Mouse (Mus musculus) kidney, adult 9 months (tissue): ENCODE measurements around the gene Manbal.
A peak's percentile ranks its signal among the peaks of the same experiment; 100 is the strongest.

Experiments
- DNase-seq: peaks from one replicate; pipeline ENCODE4 v3.0.0; 2022

Manbal gene

DNA sequence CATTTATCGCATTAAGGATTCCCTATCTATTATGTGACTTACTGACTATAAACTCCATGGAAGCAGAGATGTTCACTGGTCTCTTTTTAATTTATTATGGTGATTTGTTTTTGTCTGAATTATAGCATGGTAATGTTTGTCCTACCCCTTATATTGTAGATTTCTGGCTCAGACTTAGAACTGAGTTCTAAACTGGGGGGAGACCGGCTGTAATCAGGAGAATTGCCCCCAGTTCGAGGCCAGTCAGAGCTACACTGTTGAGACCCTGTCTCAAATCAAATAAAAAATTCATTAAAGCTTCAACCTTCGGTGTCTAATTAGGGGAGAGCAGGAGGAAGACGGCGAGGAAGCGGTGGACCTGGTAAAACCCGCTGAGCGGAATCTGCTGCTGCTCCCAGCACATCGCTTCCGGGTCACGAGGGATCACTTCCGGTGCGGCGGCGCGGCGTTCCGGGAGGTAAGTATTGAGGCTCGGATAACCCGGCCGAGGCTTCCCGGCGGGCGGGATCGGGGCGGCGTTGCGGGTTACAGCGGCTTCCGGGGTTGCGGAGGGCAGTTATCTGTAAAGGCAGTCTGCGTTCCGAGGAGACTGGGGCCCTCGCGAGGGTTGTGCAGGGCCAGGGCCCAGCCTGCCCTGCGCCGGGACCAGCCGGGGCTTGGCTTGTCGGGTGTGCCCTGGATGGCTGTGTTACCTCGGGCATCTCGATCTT lies at the start of gene Manbal:
TSS of gene Manbal (plus strand) at position 411 of the 710 bp plus-strand sequence.
- DNase-seq, result peak; percentile 95

DNA sequence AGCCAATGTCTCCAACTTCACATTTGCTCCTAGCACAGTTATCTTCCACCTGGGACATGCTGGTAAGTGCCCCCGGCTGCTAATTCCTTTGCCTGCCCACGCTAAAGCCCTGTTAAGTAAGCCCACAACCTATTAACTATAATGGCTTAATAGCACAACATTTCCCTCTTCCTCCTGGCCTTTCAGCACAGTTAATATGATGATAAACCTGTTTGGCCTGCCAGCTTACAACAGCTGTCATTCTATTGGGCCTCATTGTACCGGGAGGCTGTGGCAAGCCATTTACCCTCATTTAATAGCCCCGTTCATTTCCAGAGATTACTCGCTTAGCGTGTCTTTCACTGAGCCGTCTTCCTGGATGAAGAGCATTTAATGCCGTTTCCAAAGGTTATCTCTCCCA lies 47.3 kb upstream of the Manbal start:
- DNase-seq, result no peak

DNA sequence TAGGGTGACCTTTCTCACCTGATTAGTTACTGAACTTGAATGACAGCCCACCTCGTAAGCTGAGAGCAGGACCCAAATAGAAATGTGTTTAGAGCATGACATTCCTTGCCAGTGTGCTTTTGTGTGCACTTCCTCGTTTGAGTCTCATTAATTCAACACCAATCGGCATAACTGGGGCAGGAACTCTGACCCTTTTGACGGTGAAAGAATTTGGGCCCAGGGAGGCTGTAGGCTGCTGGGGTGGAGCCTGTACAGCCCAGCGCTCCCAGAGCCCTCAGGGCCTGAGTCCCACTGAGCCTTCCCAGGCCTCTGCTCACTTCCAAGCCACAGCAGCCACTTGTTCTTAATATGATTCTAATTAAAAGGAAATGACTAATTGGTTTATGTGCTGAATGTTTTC lies 46.5 kb upstream of the Manbal start:
- DNase-seq, result peak; percentile 31

DNA sequence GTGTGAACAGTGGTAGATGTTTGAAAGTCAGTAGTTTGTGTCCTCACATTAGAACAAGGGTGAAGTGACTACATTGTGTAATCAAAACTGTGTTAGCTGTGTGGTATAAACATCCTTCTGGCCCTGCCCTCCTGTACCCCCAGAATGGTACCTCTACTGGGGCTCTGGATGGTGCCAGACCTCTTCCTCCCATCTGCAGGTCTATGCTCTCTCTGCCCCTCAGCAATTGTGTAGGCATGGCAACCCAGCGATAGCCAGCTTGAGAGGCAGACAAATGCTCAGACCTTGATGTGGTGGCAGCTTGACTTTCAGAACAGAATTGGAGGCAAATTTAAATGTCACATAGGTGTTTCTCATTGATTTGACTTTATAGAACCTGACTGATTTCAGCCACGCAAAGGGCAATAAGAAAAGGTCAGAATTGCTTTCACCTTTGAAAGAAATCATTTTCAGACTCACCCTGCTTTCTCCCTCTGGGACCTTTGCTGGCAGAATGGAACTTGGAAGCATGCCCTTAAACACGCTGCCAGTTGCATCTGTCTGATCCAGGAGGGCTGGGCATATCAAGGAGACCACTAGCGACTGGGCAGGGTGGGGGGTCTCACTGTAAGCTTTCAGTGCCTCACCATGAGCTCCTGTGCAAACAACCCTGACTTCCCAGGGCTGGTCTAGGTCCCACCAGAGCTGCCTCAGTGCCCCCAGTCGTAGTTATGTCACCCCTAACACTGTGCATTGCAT lies 45.2 kb upstream of the Manbal start:
- DNase-seq, result no peak

DNA sequence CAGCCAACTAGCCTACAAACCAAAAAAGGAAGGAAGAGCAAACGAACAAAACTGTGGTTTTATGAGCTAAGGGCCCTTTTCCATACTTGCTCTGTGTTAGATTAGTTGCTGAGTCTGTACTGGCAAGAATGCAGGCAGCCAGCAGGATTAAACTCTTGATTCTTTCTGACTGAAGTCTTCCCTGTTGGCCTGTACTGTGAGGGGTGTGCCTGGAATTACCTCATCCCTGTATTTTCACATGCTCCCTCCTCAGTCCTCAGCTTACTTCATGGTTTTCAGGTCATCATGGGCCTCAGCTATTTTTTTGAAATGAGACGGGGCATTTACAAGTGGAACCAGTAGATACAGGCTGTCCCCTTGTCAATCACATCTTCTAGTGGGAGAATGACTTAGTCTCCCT lies 42.2 kb upstream of the Manbal start:
- DNase-seq, result no peak

DNA sequence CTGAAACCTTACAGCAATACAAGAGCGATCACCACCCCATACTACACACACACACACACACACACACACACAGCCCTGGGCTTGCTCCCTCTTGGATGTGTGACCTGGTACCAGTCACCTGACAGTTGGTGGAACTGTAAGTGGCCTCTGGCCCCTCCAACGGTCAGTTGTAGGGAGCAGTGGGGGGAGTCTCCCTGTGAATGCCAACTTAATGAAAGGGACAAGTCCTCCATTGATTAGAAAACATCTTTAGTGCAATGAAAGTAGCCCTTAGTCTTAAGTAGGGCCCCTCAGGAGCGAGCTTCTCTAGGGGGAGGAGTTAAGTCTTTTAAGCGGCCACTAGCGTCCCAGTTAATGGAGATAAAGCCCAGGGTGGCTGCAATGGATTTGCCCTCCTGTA lies 39.3 kb upstream of the Manbal start:
- DNase-seq, result no peak

DNA sequence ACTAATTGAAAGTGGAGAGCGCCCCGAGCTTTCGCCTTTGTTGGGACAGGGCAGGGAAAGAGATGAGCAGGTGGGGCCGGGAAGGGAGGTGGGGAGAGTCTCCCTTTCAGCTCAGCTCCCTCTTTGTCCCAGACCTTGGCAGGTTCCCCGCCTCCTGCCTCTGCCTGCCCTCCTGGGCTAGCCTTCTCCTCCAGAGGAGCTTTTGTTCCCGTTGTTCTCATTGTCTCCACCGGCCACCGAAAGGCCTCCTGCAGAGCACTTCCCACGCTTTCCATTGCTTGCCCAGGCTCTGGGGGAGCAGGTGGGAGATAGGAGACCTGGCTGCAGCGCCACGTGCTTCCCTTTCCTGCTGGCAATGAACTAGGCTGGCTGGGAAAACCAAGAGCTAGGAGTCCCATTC lies 38.8 kb upstream of the Manbal start:
- DNase-seq, result no peak

DNA sequence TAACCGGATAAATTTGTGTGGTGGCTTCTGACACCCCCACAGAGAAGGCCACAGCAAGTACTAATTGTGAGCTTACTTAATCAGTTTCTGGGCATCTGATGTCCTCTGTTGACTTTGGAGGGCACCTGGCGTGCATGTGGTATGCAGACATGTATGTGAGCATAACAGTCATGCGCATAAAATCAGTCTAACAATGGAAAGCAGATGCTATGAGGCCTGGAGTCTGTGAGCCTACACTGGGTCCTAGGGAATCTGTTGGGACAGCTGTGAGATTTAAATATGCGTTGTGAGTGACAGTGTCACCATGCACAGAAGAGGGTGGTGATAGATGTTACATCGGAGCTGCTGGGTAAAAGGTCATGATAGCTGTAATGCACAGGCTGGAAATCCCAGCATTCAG lies 35.3 kb upstream of the Manbal start:
- no peak for DNase-seq

DNA sequence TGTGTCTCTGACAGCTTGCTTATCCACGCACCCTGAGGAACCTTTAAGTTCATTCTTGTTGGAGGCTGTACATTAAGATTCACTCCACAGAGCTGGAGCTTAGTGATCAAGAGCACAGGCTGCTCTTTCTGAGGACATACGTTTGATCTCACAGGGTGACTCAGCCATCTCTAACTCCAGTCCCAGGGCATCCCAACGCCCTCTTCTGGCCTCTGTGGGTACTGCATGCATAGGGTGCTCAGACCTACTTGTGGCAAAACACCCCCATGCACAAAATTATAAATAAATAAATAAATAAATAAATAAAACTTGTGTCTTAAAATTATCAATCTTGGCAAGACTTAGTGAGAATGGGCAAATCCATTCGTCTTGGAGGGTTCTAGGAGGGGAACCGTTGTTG lies 28.7 kb upstream of the Manbal start:
- peak; percentile 70 for DNase-seq

DNA sequence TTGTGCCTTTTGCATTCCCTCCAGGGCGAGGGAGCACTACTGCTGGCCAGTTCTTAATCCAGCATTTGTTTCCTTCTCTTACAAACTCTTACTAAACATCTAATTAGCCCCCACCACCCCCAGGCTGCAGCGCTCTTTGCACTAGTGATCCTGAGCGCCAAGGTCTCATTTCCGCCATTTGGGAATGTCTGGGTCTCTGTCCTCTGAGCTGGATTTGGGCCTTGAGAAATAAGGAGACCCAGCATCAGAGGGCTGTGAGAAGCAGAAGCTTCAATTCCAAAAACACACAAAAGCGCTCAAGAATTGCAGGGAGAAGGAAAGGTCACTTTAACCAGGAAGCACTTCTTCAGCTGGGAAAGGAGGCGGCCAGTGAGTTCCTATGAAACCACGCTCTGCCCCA lies 27.9 kb upstream of the Manbal start:
- peak; percentile 21 for DNase-seq

DNA sequence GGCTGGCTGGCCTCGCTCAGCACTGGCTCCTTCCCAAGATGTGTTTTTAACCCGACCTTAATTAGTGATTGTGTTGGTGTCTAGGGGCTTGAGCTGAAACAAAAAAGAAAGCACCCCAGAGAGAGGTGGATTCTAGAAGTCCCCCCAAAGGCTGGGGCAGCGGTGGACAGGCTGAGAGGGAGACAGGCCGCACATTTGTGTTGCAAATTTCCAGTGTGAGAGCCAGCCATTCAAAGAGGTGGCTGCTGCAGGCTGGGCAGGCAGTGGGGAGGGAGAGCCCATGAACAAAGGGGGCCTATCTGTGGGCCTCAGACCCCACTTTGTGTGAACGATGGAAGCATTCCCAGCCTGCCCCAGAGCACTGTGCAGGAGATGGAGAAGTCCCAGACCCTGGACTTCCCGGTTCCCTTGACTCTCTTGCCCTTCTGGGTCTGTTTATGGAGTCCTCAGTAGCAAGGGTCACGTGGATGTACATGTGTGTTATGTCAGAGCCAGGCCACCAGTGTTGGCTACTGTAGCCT lies 27.1 kb upstream of the Manbal start:
- peak; percentile 43 for DNase-seq

DNA sequence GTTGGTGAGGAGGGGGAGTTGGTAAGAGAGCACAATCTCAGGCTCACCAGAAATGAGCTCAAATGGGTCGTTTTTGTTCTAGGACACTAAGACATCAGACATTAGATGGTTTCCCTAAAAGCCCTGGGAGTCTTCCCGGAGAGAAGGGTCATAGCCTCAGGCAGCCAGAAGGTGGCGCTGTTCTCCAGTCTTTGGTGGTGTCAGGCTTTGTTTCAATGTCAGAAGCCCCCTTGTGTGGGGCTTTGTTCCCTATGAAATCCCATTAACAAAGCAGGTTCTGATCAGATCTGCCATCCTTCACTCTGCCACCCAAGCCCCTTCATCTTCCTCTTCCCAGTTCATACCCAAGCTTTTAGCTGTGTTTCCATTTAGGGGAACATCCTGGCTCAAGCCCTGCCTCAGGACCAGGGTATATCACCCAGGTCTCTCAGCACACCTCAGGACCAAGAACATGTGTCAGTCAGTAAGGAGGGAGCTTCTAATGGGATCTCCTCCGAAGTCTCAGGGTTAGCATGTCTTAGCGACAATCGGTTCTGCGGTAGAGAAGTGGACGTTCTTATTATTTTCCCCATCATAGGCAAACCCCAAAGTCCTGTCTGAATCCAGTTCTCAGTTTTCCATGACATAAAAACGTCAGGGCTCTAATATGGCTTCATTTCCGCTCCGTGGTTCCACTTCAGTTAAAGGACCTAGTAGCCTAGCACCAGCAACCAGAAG lies 25.7 kb upstream of the Manbal start:
- DNase-seq, result peak; percentile 66

DNA sequence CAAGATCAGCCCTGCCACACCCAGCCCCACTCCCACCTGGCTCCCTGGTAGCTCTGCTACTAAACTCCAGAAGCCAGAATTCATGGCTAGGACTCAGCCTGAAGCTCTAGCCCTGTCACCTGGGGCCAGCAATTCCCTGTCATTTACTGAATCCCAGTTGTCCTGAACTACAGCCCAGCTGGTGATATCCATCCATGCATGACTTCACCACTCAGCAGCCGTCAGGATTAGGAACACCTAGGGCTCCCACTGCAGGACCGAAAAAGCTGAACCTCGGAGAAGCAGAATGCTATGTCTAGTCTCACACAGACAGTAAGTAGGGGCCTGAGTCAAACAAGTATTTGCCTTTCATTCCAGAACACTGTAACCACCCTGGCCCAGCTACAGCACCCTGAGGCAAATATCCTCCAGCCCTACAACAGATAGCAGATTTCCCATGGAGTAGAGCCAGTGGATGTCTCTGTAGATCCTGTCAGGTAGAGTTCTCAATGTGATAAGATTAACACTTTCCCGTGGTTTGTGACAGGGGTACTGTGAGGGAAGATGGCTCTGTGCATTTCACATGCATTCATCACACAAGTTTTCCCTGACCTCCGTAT lies 25.0 kb upstream of the Manbal start:
- DNase-seq, result no peak

DNA sequence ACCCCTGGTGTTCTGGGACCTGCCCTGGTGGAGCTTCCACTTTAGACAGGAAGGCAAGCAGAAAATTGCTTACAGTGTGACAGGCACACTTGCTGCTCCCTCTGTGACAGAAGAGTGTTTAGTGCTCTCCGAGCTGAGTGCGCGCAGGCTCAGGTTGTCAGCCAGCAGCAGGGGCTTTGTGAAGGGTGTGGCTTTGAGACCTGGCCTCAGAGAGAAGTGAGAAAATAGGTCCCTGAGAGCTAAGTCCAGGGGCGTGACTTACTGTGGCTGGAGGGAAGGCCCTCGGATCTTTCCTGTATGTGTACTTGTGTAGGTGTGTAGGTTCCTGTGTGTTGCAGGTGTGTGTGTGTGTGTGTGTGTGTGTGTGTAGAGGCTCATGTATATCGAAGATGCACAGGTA lies 24.1 kb upstream of the Manbal start:
- no peak for DNase-seq

DNA sequence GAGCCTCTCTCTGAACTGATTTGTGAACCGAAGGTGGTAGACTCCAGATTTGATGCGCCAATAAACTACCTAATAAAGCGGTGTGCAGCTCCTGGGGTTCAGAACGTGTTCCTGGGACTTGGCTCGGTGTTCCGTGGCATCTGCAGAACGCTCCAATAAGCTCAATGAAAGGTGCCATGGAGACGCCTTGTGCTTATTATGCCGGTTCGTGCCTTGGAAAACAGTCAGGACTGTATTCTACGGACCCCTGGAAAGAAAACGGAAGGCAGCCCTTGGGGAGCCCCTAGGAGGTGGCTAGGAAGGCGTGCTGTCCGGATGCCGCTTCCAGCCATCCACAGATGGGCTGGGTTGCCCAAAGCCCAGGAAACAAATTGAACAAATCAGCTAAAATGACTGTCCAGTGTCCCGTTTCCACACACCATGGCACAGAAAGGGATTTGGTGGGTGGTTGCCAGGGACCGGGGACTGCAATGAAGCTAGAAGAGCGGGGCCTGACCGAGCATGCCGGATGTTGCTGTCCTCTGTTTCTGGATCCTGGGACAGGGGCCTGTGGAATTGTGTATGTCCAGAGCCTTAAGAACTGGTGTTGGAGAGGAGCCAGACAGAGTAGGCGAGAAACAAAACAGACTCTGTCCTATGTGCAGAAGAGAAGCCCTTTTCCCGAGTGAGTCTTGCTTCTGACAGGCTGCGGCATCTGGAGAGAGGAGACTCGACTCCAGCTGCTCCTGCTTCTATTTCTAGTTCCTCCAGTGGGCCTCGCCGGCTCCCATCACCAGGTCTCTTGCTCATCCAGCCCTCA lies 19.8 kb upstream of the Manbal start, which contains the start of gene Ghrh:
TSS of gene Ghrh (minus strand) at position 146 of the 799 bp plus-strand sequence.
- no peak for DNase-seq

DNA sequence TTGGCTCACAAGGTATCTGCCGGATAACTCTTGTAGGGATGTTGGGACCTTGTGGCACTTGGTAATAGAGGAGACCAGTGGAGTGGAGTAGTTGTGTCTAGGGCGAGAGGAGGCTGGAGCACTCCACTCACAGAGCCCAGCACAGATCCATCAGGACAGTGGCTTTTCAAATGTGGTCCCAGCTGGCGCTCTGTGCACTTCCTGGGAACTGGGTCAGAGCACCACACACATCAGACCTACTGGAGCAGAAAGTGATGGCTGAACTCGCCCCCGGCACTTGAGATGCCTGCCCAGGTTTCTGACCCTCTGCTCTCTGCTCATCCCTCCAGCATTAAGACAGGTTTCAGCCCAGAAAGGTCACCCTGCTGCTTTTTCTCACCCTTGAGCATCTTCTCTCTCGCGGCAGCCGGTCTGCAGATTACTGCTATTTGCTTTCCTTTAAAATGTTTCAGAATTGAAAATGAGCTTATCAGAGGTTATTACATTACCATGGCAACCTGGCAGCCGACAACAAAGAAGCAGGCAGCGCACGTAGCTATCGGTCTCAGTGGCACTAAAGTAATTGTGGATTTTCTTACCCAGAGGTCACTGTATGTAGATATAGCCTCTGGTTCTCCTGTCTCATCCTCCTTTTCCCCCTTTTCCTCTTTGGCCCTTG lies 18.1 kb upstream of the Manbal start:
- no peak for DNase-seq

DNA sequence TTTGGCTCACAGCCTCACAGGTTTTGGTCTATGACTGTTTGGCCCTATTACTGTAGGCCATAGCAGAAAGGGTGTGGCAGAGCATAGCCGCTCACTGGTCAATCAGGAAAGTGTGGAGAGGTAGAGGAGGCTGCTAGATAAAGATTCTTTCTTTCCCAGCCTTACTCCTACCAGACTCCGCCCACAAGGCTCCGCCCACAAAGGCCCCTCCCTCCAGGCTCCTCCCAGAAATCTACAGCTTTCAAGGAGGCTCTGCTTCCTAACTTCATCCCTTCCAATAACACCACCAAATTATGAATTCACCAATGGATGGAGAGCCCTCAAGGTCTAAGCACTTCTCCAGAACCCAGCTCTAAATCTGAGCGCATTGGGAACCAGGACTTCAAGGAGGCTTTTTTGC lies 14.2 kb upstream of the Manbal start:
- no peak for DNase-seq

DNA sequence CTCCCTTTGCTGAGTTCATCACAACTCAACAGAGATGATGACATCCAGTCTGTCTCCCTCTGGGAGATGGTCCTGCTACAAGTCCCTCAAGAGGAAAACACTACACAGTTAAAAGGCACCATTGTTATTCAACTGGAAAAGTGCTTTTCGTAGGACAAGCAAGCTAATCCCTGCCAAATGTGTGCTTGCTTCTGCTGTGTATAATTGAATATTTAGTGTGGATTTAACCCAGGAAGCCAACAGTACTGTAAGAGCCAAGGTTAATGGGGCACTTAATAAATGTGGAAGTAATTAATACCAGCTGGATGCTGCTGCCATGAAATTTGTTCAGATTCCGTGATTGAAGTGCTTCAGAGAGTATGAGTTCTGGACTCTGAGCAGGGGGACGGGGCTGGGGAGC lies 13.3 kb upstream of the Manbal start:
- DNase-seq, result no peak

DNA sequence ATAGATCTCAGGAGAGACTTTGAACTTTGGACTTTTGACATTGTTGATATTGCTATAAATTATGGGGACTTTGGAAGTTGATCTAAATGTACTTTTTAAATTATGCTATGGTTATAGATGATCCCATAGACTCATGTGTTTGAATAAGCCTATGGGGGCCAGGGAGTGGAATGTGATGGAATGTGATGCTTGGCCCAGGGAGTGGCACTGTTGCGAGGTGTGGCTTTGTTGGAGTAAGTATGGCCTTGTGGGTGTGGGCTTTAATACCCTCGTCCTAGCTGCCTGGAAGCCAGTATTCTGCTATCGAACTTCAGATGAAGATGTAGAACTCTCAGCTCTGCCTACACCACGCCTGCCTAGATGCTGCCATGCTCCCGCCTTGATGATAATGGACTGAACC lies 7.4 kb upstream of the Manbal start:
- DNase-seq, result no peak

DNA sequence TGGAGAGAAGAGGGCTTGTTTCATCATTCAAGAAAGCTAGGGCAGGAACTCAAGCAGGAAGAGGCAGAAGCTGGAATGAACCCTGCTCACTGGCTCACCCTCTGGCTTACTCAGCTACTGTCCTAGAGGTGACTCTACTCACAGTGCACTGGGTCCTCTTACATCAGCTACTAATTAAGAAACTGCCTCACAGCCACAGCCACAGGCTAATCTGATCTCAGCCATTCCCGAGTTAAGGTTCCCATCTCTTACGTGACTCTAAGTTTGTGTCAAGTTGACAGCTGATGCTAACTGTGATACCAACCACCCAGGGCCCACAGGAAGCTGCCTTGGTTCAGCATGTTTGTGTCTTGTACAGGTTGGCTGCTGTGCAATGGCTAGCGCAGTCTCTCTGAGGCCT lies 4.4 kb upstream of the Manbal start:
- no peak for DNase-seq

DNA sequence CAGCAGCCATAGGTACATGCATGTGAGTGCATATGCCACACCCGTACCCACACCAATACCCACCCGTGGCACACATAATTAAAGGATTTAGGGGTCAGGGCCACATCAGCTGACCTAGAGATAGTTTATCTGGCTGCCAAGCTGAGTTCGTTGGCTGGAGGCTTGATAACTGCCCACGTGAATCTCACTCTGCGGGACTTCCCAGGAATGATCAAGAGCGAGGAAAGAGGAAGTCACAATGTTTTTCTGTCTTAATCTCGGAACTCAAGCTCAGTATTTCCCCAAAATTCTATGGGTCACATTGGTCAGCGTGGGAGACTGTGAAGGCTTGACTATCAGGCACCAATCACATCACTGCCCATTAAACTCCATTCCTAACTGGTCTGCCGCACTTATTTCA lies 632 bp upstream of the Manbal start:
- DNase-seq, result no peak

DNA sequence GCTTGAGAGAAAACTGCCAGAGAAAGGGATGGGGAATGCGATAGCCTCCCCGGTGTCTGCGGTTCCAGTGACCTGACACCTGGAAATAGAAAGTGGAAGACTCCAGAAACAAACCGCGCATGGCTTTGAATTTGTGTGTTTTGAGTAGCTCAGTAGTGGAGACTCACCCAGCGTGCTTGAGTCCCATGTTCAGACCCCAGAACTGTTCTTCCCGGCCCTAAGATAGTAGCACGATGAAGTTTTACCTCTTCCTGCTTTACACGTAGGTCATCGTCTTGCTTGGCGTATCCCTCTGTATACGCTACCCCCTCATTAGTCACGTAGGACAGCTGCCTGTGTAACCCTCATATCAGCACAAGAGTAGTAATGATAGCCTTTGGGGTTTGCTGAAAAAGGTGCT lies 597 bp downstream of the Manbal start:
- DNase-seq, result no peak
